Mouse (Mus musculus): ENCODE results near the gene Rab3gap2. TPM values are rescaled to one million over a fixed set of nuclear protein-coding genes. Genes with fewer than 3 reads are reported as not detected.

The Rab3gap2 gene
- total and polyA plus RNA-seq, 3 experiments, result 22.7 to 39.1 (median 24.0) TPM

DNA sequence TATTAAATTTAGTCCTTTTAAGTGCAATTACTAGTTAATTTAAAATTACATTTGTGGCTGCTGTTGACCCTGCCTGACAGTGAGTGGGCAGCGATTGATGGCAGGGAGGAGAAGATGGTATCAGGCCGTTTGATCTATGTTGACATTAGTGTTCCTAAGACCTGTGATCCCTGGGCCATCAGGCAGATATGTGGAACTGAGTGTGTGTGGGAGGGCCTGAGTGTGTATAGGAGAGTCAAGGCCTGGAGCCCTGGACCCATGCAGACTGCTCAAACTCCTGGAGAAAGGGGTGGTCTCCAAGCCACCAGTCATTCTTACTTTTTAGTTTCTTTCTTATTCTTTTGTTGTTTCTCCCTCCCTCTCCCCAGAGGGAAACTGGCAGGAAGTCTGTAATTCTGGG lies 12.8 kb downstream of the Rab3gap2 start:
- H3K4me1 ChIP-seq (ENCODE audit: control insufficient read depth in 1 of 2, insufficient read depth in 2 of 2), result no peaks in the 10 kb centered on the region
- no peak for TF ChIP-seq ZNF384 (IDR thresholded peaks at IDR 0.05; ENCODE audit: low read depth, low read length)
- TF ChIP-seq MAFK (IDR thresholded peaks at IDR 0.05; ENCODE audit: insufficient replicate concordance, low read length), result no peak
- TF ChIP-seq CHD1 (IDR thresholded peaks at IDR 0.05; ENCODE audit: low read depth, low read length), result no peak
- no peak for TF ChIP-seq NELFE (IDR thresholded peaks at IDR 0.05; ENCODE audit: low read depth, low read length)
- TF ChIP-seq MEF2A (IDR thresholded peaks at IDR 0.05; ENCODE audit: borderline replicate concordance, low read depth, low read length), result no peak
- no peak for TF ChIP-seq POLR2AphosphoS2 (IDR thresholded peaks at IDR 0.05; ENCODE audit: low read depth, low read length)
- no peak for TF ChIP-seq HCFC1 (IDR thresholded peaks at IDR 0.05; ENCODE audit: low read depth, low read length)
- no peak for TF ChIP-seq PAX5 (IDR thresholded peaks at IDR 0.05; ENCODE audit: low read length)
- TF ChIP-seq SMC3 (IDR thresholded peaks at IDR 0.05; ENCODE audit: low read depth, low read length), result no peak
- TF ChIP-seq ELF1 (IDR thresholded peaks at IDR 0.05; ENCODE audit: low read depth, low read length), result no peak
- no peak for TF ChIP-seq USF2 (conservative IDR thresholded peaks at IDR 0.05; ENCODE audit: low read depth, low read length)
- TF ChIP-seq UBTF (IDR thresholded peaks at IDR 0.05; ENCODE audit: low read depth, low read length), result no peak
- no peak for TF ChIP-seq POLR2A (IDR thresholded peaks at IDR 0.05; ENCODE audit: low read depth, low read length)
- no peak for TF ChIP-seq CHD2 (IDR thresholded peaks at IDR 0.05; ENCODE audit: low read length)
- no peak for TF ChIP-seq MAZ (IDR thresholded peaks at IDR 0.05; ENCODE audit: low read depth, low read length)
- no peak for TF ChIP-seq TCF12 (IDR thresholded peaks at IDR 0.05; ENCODE audit: low read depth, low read length)
- no peak for TF ChIP-seq RAD21 (IDR thresholded peaks at IDR 0.05; ENCODE audit: low read depth, low read length)
- DNase-seq (ENCODE audit: extremely low read depth), result no peak
- H3K27me3 ChIP-seq (replicated peaks), result no peaks in the 10 kb centered on the region
- no peak overlapping the region for H3K4me3 ChIP-seq (replicated peaks in 1 of 3; ENCODE audit: low read depth in 2 of 3, low read length in 2 of 3, poor library complexity in 1 of 3)
- 0 out of 2 replicates have a peak, but pooled peaks cover 1% of the 10 kb centered on the region for H3K79me2 ChIP-seq (replicated peaks; ENCODE audit: control insufficient read depth, extremely low read depth, insufficient read depth, poor library complexity, severe bottlenecking)
- in situ Hi-C loops (cut with MboI; ENCODE audit: low pct_ligation_motif_present, low pct_unique_long_range_greater_than_20kb, low sequenced_read_pairs), result no loop called here
- no peak overlapping the region for H3K4me2 ChIP-seq (ENCODE audit: insufficient read depth, low read depth, poor library complexity, severe bottlenecking)
- H3K27ac ChIP-seq (ENCODE audit: insufficient read depth, low read depth), result no peak overlapping the region
- H3K9ac ChIP-seq (ENCODE audit: insufficient read depth, low read depth), result no peak overlapping the region
- H3K36me3 ChIP-seq (replicated peaks in 1 of 2; ENCODE audit: control insufficient read depth in 1 of 2, insufficient read depth in 1 of 2, low read length in 1 of 2), result peaks cover 11 to 58% of the 10 kb centered on the region in 2 experiments
- H3K9me3 ChIP-seq (replicated peaks; ENCODE audit: low read length), result no peaks in the 10 kb centered on the region
- dilution Hi-C loops (cut with MboI; ENCODE audit: extremely low pct_ligation_motif_present, extremely low pct_unique_long_range_greater_than_20kb, low sequenced_read_pairs), result no loop called here

DNA sequence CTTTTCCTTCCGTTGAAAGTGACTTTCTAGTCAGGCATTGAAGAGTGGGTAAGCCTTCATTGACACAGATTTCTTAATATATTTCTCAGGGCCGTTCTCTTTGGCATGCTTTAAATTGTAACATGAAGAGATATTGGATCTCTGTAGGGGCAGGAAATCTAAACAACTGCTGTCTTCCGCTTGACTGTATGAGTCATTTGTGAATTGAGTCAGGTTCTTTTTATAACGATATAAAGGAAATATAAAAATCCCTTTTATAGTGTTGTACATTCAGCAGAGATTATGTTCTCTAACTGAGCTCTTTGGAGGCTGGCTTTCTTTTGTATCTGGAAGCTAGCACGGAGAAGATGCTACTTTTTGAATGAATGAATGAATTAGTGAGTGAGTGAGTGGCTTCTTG lies 14.0 kb downstream of the Rab3gap2 start:
- in situ Hi-C loops (cut with MboI; ENCODE audit: low pct_ligation_motif_present, low pct_unique_long_range_greater_than_20kb, low sequenced_read_pairs) (no loop called here), dilution Hi-C loops (cut with MboI; ENCODE audit: extremely low pct_ligation_motif_present, extremely low pct_unique_long_range_greater_than_20kb, low sequenced_read_pairs) (no loop called here)
- DNase-seq (ENCODE audit: extremely low read depth), result no peak

More for the DNA sequence above, 14.0 kb downstream of the Rab3gap2 start:
- Histone ChIP-seq H3K36me3 (replicated peaks in 1 of 2; ENCODE audit: control insufficient read depth in 1 of 2, insufficient read depth in 1 of 2, low read length in 1 of 2) (peaks cover 22 to 66% of the 10 kb centered on the region in 2 experiments), H3K27me3 (replicated peaks) (no peaks in the 10 kb centered on the region), H3K27ac (ENCODE audit: insufficient read depth, low read depth) (no peak overlapping the region), H3K4me3 (replicated peaks in 1 of 3; ENCODE audit: low read depth in 2 of 3, low read length in 2 of 3, poor library complexity in 1 of 3) (no peak overlapping the region), H3K9ac (ENCODE audit: insufficient read depth, low read depth) (no peak overlapping the region), H3K79me2 (replicated peaks; ENCODE audit: control insufficient read depth, extremely low read depth, insufficient read depth, poor library complexity, severe bottlenecking) (no peaks in the 10 kb centered on the region), H3K9me3 (replicated peaks; ENCODE audit: low read length) (no peaks in the 10 kb centered on the region), H3K4me2 (ENCODE audit: insufficient read depth, low read depth, poor library complexity, severe bottlenecking) (no peak overlapping the region), H3K4me1 (ENCODE audit: control insufficient read depth in 1 of 2, insufficient read depth in 2 of 2) (no peaks in the 10 kb centered on the region)
- no peak for TF ChIP-seq CTCF (conservative IDR thresholded peaks at IDR 0.05 in 1 of 2, IDR thresholded peaks at IDR 0.05 in 1 of 2; ENCODE audit: low read depth in 2 of 2, low read length in 2 of 2)
- no peak for TF ChIP-seq ZKSCAN1 (IDR thresholded peaks at IDR 0.05; ENCODE audit: borderline replicate concordance, low read depth, low read length)
- TF ChIP-seq EP300 (IDR thresholded peaks at IDR 0.05; ENCODE audit: low read length), result no peak
- no peak for TF ChIP-seq SMC3 (IDR thresholded peaks at IDR 0.05; ENCODE audit: low read depth, low read length)
- no peak for TF ChIP-seq RAD21 (IDR thresholded peaks at IDR 0.05; ENCODE audit: low read depth, low read length)
